Mouse (Mus musculus) forebrain, embryonic 16.5 days (tissue): Measurements from ENCODE around the gene Tap1. TPM values are rescaled to one million over a fixed set of nuclear protein-coding genes. Genes with fewer than 3 reads are reported as not detected.

Experiments used
- polyA plus RNA-seq: library from polyadenylated mRNA; unstranded; fragments of >200 nt; fragmentation: Nextera tagmentation; extraction: Ambion mirVana; gene quantifications from 2 replicates; pipeline ENCODE4 v1.2.1, GENCODE M21; 2015

Gene Tap1
- polyA plus RNA-seq, 1 experiment from 2014 or later = 2.6 TPM

Other genes starting within 250 kb of the Tap1 start
- gene Pfdn6, start 247.2 kb upstream of the Tap1 start, polyA plus RNA-seq = 182 and 196 TPM in 2 replicates
- gene Wdr46, start 246.9 kb upstream of the Tap1 start, polyA plus RNA-seq = 26.1 and 29.4 TPM in 2 replicates
- gene B3galt4, start 236.1 kb upstream of the Tap1 start, polyA plus RNA-seq = 10.0 and 13.2 TPM in 2 replicates
- 79.5 and 81.0 TPM in 2 replicates for gene Vps52, start 231.7 kb upstream of the Tap1 start, polyA plus RNA-seq
- 811 and 837 TPM in 2 replicates for gene Rps18, start 231.6 kb upstream of the Tap1 start, polyA plus RNA-seq
- gene H2-K1, start 187.2 kb upstream of the Tap1 start, polyA plus RNA-seq = 9.4 and 9.9 TPM in 2 replicates
- 16.0 and 20.4 TPM in 2 replicates for gene Ring1, start 162.9 kb upstream of the Tap1 start, polyA plus RNA-seq
- gene H2-Ke6, start 159.5 kb upstream of the Tap1 start, polyA plus RNA-seq = 63.9 and 65.4 TPM in 2 replicates
- 148 and 157 TPM in 2 replicates for gene Slc39a7, start 155.9 kb upstream of the Tap1 start, polyA plus RNA-seq
- gene Rxrb, start 155.7 kb upstream of the Tap1 start, polyA plus RNA-seq = 55.6 and 60.2 TPM in 2 replicates
- gene Col11a2, start 148.1 kb upstream of the Tap1 start, polyA plus RNA-seq = 2.3 and 4.0 TPM in 2 replicates
- gene H2-Oa, start 95.2 kb upstream of the Tap1 start, polyA plus RNA-seq = 0.22 and 0.28 TPM in 2 replicates
- gene H2-DMa, start 68.0 kb upstream of the Tap1 start, polyA plus RNA-seq = 12.1 and 15.8 TPM in 2 replicates
- gene Brd2, start 64.9 kb upstream of the Tap1 start, polyA plus RNA-seq = 130 and 132 TPM in 2 replicates
- gene H2-DMb2, start 44.2 kb upstream of the Tap1 start, polyA plus RNA-seq = 0.43 and 0.90 TPM in 2 replicates
- gene H2-DMb1, start 34.5 kb upstream of the Tap1 start, polyA plus RNA-seq = 0.66 and 0.98 TPM in 2 replicates
- gene Psmb9, start 211 bp downstream of the Tap1 start, polyA plus RNA-seq = 0.43 and 1.5 TPM in 2 replicates
- 1.5 and 2.5 TPM in 2 replicates for gene Psmb8, start 10.2 kb downstream of the Tap1 start, polyA plus RNA-seq
- gene Tap2, start 16.0 kb downstream of the Tap1 start, polyA plus RNA-seq = 1.6 and 2.6 TPM in 2 replicates
- 0.15 and 0.28 TPM in 2 replicates for gene H2-Ob, start 51.4 kb downstream of the Tap1 start, polyA plus RNA-seq
- 0.53 and 0.95 TPM in 2 replicates for gene H2-Ab1, start 70.1 kb downstream of the Tap1 start, polyA plus RNA-seq
- not detected in 2 replicates for gene H2-Aa, start 100.3 kb downstream of the Tap1 start, polyA plus RNA-seq
- 0.82 and 1.0 TPM in 2 replicates for gene H2-Eb1, start 118.3 kb downstream of the Tap1 start, polyA plus RNA-seq
- gene H2-Eb2, start 138.1 kb downstream of the Tap1 start, polyA plus RNA-seq = not detected in 2 replicates
- not detected in 2 replicates for gene Btnl2, start 167.3 kb downstream of the Tap1 start, polyA plus RNA-seq
- gene Btnl1, start 189.6 kb downstream of the Tap1 start, polyA plus RNA-seq = not detected in 2 replicates
- gene BC051142, start 211.3 kb downstream of the Tap1 start, polyA plus RNA-seq = 2.6 and 4.4 TPM in 2 replicates